Mouse (Mus musculus) embryo, embryonic 10 days (tissue): Measurements from ENCODE around the gene BC005537.
"Not testable (repeated sequence)": the region's sequence is repeated elsewhere in the genome, so short reads cannot be mapped to it uniquely, and the experiment has no call there.

Experiments
- DNase-seq: peaks from one replicate; pipeline ENCODE4 v3.0.0-alpha.2; 2015; ENCODE audit warnings: low spot score

The BC005537 gene

GRCm38 (mm10) chr13:24801308-24801921, at the start of gene BC005537:
TSS of gene BC005537 (plus strand) at chr13:24801657.
- peak; percentile 68 for DNase-seq

GRCm38 (mm10) chr13:24756756-24757155, 44.7 kb upstream of the BC005537 start:
- DNase-seq = no peak

- no peak for DNase-seq
These were observed 43.5 kb upstream of the BC005537 start for GRCm38 (mm10) chr13:24757820-24758564.

GRCm38 (mm10) chr13:24759451-24759850, 42.0 kb upstream of the BC005537 start:
- no peak for DNase-seq

GRCm38 (mm10) chr13:24760351-24760870, 41.0 kb upstream of the BC005537 start:
- DNase-seq = no peak

- no peak for DNase-seq
These were observed 40.4 kb upstream of the BC005537 start for GRCm38 (mm10) chr13:24761083-24761402.

GRCm38 (mm10) chr13:24761403-24762227, 39.8 kb upstream of the BC005537 start, which contains the start of gene Gmnn:
TSS of gene Gmnn (minus strand) at chr13:24761923.
- DNase-seq = peak; percentile 96

GRCm38 (mm10) chr13:24762254-24762653, 39.2 kb upstream of the BC005537 start:
- DNase-seq = no peak

- not testable (repeated sequence) for DNase-seq
These were observed 33.6 kb upstream of the BC005537 start for GRCm38 (mm10) chr13:24767809-24768208.

GRCm38 (mm10) chr13:24771482-24771881, 30.0 kb upstream of the BC005537 start:
- DNase-seq = not testable (repeated sequence)

- peak; percentile 80 for DNase-seq
These were observed 25.2 kb upstream of the BC005537 start for GRCm38 (mm10) chr13:24776146-24776844.

GRCm38 (mm10) chr13:24778026-24778425, 23.4 kb upstream of the BC005537 start:
- DNase-seq = no peak

- DNase-seq = no peak
These were observed 22.6 kb upstream of the BC005537 start for GRCm38 (mm10) chr13:24778706-24779380.

GRCm38 (mm10) chr13:24781916-24782315, 19.5 kb upstream of the BC005537 start:
- no peak for DNase-seq

- DNase-seq = no peak
These were observed 15.4 kb upstream of the BC005537 start for GRCm38 (mm10) chr13:24786014-24786490.

GRCm38 (mm10) chr13:24787477-24787876, 14.0 kb upstream of the BC005537 start:
- no peak for DNase-seq

- DNase-seq = no peak
These were observed 10.1 kb upstream of the BC005537 start for GRCm38 (mm10) chr13:24791349-24791748.

GRCm38 (mm10) chr13:24792411-24793045, 8.9 kb upstream of the BC005537 start:
- no peak for DNase-seq

- DNase-seq = no peak
These were observed 2.8 kb upstream of the BC005537 start for GRCm38 (mm10) chr13:24798686-24799085.

- peak; percentile 13 for DNase-seq
These were observed 2.1 kb upstream of the BC005537 start for GRCm38 (mm10) chr13:24799378-24799777.
